Mouse (Mus musculus): ENCODE data around the gene Pacs1. TPM values are rescaled to one million over a fixed set of nuclear protein-coding genes. Genes with fewer than 3 reads are reported as not detected.

Pacs1 gene
- polyA plus RNA-seq, 1 experiment = not detected

- WGBS = 3% methylated on average over 41 of the region's 48 CpGs
- Histone ChIP-seq H3K4me3 (ENCODE audit: insufficient read depth, low read depth, low read length) (peak within 1 kb of the TSS; percentile 94), H3K4me1 (ENCODE audit: control insufficient read depth, insufficient read depth, low read length) (peaks cover 45% of the 10 kb centered on the region), H3K27ac (ENCODE audit: insufficient read depth, low read depth, low read length) (peak within 1 kb of the TSS; percentile 71)
- TF ChIP-seq CTCF (IDR thresholded peaks at IDR 0.05; ENCODE audit: insufficient read depth, low read depth, low read length) (no peak), POLR2A (IDR thresholded peaks at IDR 0.05; ENCODE audit: insufficient read depth, low read depth, low read length) (peak; percentile 31; the same call in 1 of the 2 replicates)
Measured at GRCm38 (mm10) chr19:5098363-5099143, 174.4 kb downstream of the Pacs1 start, which contains the start of gene Cnih2. Cnih2 (minus strand) TSS chr19:5098521.

GRCm38 (mm10) chr19:5097521-5098362 is 175.2 kb downstream of the Pacs1 start:
- 3% methylated on average over 31 of the region's 31 CpGs for WGBS
- Histone ChIP-seq H3K27ac (ENCODE audit: insufficient read depth, low read depth, low read length) (peak overlapping the region; percentile 71), H3K4me3 (ENCODE audit: insufficient read depth, low read depth, low read length) (peak overlapping the region; percentile 94), H3K4me1 (ENCODE audit: control insufficient read depth, insufficient read depth, low read length) (peaks cover 53% of the 10 kb centered on the region)
- TF ChIP-seq CTCF (IDR thresholded peaks at IDR 0.05; ENCODE audit: insufficient read depth, low read depth, low read length) (no peak), POLR2A (IDR thresholded peaks at IDR 0.05; ENCODE audit: insufficient read depth, low read depth, low read length) (no peak)

- no peak for TF ChIP-seq CTCF (IDR thresholded peaks at IDR 0.05; ENCODE audit: insufficient read depth, low read depth, low read length)
- peaks cover 53% of the 10 kb centered on the region for H3K4me1 ChIP-seq (ENCODE audit: control insufficient read depth, insufficient read depth, low read length)
- H3K27ac ChIP-seq (ENCODE audit: insufficient read depth, low read depth, low read length) = peak overlapping the region; percentile 50
- WGBS = 3% methylated on average over 9 of the region's 9 CpGs
- peak overlapping the region; percentile 94 for H3K4me3 ChIP-seq (ENCODE audit: insufficient read depth, low read depth, low read length)
Measured at GRCm38 (mm10) chr19:5095887-5096474, 176.9 kb downstream of the Pacs1 start.

- 12% methylated on average over 11 of the region's 11 CpGs for WGBS
- H3K27ac ChIP-seq (ENCODE audit: insufficient read depth, low read depth, low read length) = peak overlapping the region; percentile 50
- TF ChIP-seq CTCF (IDR thresholded peaks at IDR 0.05; ENCODE audit: insufficient read depth, low read depth, low read length) (no peak), POLR2A (IDR thresholded peaks at IDR 0.05; ENCODE audit: insufficient read depth, low read depth, low read length) (no peak)
- peak overlapping the region; percentile 46 for H3K4me3 ChIP-seq (ENCODE audit: insufficient read depth, low read depth, low read length)
- peaks cover 49% of the 10 kb centered on the region for H3K4me1 ChIP-seq (ENCODE audit: control insufficient read depth, insufficient read depth, low read length)
Measured at GRCm38 (mm10) chr19:5094746-5095417, 178.0 kb downstream of the Pacs1 start.

GRCm38 (mm10) chr19:5094243-5094632 is 178.7 kb downstream of the Pacs1 start:
- TF ChIP-seq POLR2A (IDR thresholded peaks at IDR 0.05; ENCODE audit: insufficient read depth, low read depth, low read length) = no peak
- TF ChIP-seq CTCF (IDR thresholded peaks at IDR 0.05; ENCODE audit: insufficient read depth, low read depth, low read length) = peak; percentile 71
- peak overlapping the region; percentile 46 for H3K4me3 ChIP-seq (ENCODE audit: insufficient read depth, low read depth, low read length)
- peaks cover 45% of the 10 kb centered on the region for H3K4me1 ChIP-seq (ENCODE audit: control insufficient read depth, insufficient read depth, low read length)

GRCm38 (mm10) chr19:5093481-5094242 is 179.3 kb downstream of the Pacs1 start:
- 62% methylated on average over 12 of the region's 12 CpGs for WGBS
- Histone ChIP-seq H3K4me1 (ENCODE audit: control insufficient read depth, insufficient read depth, low read length) (peaks cover 40% of the 10 kb centered on the region), H3K27ac (ENCODE audit: insufficient read depth, low read depth, low read length) (peak overlapping the region; percentile 29), H3K4me3 (ENCODE audit: insufficient read depth, low read depth, low read length) (peak overlapping the region; percentile 14; the same call in 1 of the 2 replicates)
- TF ChIP-seq CTCF (IDR thresholded peaks at IDR 0.05; ENCODE audit: insufficient read depth, low read depth, low read length) = no peak

More at GRCm38 (mm10) chr19:5094243-5094632, 178.7 kb downstream of the Pacs1 start:
- WGBS = 1% methylated on average over 21 of the region's 21 CpGs
- H3K27ac ChIP-seq (ENCODE audit: insufficient read depth, low read depth, low read length) = peak overlapping the region; percentile 50

GRCm38 (mm10) chr19:5092083-5092482 is 180.8 kb downstream of the Pacs1 start:
- H3K27ac ChIP-seq (ENCODE audit: insufficient read depth, low read depth, low read length) = no peak overlapping the region
- H3K4me1 ChIP-seq (ENCODE audit: control insufficient read depth, insufficient read depth, low read length) = peaks cover 45% of the 10 kb centered on the region
- no peak overlapping the region for H3K4me3 ChIP-seq (ENCODE audit: insufficient read depth, low read depth, low read length)
- TF ChIP-seq CTCF (IDR thresholded peaks at IDR 0.05; ENCODE audit: insufficient read depth, low read depth, low read length) (no peak), POLR2A (IDR thresholded peaks at IDR 0.05; ENCODE audit: insufficient read depth, low read depth, low read length) (0 out of 2 replicates have a peak, but pooled peaks have one; percentile 7)
- WGBS = 82% methylated on average over 10 of the region's 10 CpGs

- Histone ChIP-seq H3K4me3 (ENCODE audit: insufficient read depth, low read depth, low read length) (0 out of 2 replicates have a peak overlapping the region, but pooled peaks have one; percentile 78), H3K27ac (ENCODE audit: insufficient read depth, low read depth, low read length) (no peak overlapping the region), H3K4me1 (ENCODE audit: control insufficient read depth, insufficient read depth, low read length) (peaks cover 27% of the 10 kb centered on the region)
- WGBS = 87% methylated on average over 4 of the region's 4 CpGs
- TF ChIP-seq CTCF (IDR thresholded peaks at IDR 0.05; ENCODE audit: insufficient read depth, low read depth, low read length) (no peak), POLR2A (IDR thresholded peaks at IDR 0.05; ENCODE audit: insufficient read depth, low read depth, low read length) (no peak)
Measured at GRCm38 (mm10) chr19:5089324-5089723, 183.6 kb downstream of the Pacs1 start.
